Mouse (Mus musculus) kidney, adult 18-20 months (tissue): ENCODE results near the gene Vdr.

Experiments used
- DNase-seq: peaks from one replicate; pipeline ENCODE4 v3.0.0; 2021

The Vdr gene

DNA sequence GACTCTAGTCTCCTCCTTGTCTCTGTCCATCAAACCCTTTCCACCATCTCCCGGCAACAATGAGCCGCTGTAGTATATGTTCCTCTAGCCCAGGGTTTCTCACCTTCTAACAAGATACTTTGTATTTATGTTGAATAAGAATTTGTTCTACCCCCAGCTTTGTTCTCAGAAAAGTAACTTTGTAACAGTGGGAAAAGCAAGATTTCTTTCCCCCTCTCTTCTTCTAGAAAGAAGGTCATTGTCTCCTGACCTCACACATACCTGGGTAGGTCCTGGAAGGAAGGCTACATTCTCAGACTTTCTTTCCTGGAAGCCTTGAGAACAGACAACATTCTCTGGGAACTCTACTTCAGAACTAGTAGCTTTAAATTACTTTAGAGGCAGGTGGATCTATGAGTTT is at the start of gene Vdr:
TSS of gene Vdr (minus strand) at position 101 of the 400 bp plus-strand sequence.
- no peak for DNase-seq

DNA sequence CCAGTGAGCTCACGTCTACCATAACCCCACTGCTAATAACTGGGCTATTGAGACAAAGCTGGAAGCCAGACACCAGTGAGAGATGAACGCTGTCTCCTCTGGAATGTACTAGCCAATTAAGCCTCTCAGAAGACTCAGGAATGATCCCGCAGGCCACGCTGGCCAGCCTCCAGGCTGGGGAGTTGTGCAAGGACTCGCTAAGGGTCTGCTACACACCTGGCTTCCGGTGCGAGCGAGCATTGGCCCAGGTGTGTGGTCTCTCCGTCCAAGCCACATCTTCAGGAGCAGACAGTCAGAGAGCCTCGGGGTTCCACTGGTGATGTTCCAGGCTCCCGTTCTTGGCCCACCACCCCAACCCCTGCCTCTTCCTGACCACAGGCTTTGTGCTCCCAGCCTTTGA is 46.0 kb upstream of the Vdr start:
- no peak for DNase-seq

DNA sequence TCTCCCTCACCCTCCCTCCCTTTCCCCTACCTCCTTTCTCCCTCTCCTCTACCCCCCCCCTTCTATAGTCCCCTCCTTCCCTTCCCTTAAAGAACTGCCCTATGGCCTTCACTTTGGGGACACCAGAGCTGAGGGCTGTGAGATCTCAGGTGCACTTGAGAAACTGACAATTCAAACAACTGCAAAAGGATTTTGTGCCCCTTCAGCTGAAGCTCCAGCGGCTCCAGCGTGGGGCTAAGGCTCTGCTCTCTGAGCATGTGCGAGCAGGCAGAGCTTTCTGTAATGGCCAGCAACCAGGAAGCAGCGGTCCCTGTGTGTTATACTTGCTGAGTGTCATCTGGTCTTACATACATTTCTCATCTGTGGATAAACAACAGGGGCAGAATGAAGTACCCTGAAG is 45.3 kb upstream of the Vdr start:
- DNase-seq, result no peak

DNA sequence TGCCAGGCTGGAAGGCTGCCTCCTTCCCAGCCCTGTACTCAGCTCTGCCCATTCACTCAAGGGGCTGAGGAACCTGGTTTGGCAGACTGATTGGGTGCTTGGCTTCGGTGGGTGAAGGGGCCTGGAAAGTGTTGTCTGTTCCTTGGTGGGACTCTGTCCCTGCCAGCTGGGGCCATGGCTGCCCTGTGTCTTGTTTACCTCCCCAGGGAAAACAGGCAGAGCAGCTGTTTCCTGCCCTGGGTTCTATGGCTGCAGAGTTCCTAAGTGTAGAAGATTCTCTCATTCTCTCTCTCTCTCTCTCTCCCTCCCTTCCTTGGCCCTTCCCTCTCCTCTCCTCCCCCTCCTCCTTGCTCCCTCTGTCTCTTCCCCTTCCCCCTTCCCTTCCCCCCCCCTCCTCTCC is 44.9 kb upstream of the Vdr start:
- no peak for DNase-seq

DNA sequence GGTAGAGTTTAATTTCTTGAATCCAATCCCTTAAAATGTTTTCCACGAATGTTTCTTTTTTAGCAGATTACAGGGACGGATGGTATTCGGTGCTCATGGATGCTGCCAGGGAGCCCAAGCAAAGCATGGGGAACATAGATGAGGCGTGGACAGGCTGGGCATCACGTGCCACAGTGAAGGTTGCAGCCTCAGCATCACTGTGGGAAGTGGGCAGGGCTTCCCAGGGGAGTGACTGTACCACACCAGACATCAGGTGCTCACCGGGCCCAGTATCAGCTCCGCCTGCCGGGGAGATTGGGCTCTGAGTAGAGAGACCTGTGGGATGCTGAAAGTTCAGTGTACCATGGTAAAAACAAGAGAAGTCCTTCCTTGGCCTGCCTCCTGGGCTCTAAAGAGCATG is 44.2 kb upstream of the Vdr start:
- no peak for DNase-seq

DNA sequence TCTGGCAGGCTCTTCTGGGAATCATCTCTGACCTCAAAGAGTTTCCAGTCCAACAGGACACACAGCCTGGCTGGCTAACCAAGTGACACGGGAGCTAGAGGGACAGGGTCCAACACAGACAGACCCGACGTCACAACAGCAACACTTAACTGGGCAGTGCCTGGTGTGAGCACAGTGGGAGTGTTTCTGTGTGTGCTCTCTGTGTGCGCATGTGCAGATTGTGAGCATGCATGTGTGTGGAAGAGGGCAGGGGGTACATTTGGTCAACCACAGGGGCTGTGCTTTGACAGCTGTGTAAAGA is 42.4 kb upstream of the Vdr start:
- no peak for DNase-seq

DNA sequence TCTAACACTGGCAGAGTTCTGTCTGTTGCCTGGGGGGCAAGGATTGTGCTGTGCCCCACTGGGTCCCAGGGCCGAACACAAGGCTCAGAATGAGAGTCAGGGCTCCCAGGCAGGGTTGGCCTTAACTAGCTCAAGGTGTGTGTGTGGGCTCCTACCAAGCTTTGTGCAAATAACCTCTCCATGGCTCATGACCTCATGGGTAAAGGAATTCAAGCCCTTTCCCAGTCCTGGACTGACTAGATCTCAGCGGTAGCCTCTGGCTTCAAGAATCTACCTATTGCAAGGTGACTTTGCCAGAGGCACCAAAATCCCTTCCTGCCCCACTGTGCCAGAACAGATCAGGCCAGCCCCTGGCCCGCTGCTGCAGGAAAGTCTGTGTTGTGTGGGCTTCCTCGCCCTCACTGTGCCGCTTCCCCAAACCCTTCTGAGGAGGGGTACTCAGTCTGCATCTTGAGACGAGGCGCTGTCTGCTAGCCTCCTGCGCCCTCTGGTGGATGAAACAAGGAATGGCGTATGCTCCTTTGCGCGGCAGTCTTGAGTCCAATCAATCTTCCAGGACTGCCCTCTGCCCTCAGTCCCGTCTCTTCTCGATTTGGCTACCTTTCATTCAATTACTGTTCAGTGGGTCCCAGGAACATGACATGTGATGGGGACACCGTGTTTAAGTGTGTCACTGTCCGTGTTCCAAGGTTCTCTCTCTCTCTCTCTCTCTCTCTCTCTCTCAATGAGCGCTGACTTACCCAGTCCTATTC is 41.9 kb upstream of the Vdr start:
- DNase-seq, result peak; percentile 83

DNA sequence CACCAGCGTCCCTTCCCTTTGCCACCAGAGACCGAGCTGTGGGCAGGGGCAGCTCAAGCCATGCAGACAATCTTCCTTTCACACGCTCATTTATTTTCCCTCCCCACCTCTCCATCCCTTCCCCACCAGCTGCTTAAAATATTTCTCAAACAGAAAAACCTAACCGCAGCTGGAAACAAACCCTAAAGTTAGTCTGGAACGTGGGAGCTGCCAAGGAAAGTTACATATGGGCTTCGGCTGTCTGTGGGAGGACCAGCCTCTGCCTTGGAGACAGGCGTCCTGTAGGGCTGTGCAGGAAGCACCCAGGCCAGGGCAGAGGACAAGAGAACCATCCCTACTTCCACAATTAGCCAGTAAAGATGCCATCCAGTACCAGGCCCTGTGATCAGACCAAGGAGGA is 39.8 kb upstream of the Vdr start:
- DNase-seq, result no peak

DNA sequence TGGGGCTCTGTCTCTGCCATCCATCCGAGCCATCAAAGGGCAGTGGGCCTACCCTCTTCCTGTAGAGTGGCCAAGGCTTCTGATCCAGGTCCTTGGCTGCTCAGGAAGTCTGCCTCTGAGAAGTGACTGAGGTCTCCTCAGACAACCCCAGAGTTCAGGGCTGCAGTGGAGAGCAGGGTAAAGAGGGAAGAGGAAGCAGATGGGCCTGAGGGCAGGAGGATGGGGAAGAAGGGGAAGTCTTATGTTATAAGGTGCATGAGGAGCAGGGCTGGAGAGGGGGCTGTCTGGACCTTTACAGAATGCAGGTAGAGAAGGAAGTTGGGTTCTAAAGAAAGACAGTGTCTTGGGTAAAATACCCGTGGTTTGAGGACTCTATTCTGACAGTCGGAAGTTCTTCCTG is 39.3 kb upstream of the Vdr start:
- DNase-seq, result no peak

DNA sequence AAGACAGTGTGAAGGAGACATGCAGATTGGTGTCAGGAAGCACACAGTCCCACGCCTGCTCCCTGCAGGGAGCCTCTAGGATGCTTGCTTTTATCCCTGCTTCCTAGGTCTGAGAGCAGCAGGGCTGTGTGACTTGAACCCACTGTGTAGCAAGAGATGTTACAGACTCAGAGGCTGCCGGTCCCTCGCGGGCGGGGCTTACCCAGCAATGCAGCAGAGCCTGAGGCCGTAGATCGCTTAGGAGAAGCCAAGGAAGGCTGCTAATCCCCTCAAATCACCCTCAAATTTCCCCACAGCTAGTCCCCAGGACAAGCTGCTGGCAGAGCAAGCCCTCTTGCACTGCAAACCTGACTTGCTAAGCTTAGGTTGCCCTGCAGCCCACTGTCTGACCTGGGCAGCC is 38.3 kb upstream of the Vdr start:
- DNase-seq, result no peak

DNA sequence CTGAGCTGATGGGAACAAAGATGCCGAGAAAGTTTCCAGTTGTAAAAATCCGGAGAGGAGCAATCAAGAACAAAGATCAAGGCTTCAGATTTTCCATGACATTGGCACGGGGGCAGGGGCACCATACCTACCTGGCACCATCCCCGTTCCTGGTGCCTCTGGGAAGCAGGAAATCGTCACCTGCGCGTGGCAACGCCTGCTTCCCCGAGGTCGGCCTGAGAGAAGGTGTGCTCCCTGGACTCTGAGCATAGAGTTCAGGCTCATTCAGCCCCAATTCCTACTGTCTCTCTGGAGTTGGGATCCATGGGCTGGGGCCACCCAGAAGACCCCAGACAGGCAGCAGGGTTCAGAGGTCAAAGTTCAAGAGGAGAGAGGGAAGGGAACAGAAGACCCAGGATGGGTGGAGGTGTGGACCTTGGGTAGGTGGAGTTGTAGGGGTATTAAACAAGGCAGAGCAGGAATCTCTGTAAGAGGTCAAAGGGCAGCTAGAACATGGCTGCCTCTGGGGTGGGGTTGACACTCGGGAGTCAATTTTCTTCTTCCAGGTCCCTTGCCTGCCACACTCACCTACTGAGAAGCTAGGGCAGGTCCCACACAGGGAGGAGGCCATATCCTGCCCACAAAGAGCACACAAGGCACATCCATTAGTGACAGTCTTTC is 35.4 kb upstream of the Vdr start:
- peak; percentile 64 for DNase-seq

DNA sequence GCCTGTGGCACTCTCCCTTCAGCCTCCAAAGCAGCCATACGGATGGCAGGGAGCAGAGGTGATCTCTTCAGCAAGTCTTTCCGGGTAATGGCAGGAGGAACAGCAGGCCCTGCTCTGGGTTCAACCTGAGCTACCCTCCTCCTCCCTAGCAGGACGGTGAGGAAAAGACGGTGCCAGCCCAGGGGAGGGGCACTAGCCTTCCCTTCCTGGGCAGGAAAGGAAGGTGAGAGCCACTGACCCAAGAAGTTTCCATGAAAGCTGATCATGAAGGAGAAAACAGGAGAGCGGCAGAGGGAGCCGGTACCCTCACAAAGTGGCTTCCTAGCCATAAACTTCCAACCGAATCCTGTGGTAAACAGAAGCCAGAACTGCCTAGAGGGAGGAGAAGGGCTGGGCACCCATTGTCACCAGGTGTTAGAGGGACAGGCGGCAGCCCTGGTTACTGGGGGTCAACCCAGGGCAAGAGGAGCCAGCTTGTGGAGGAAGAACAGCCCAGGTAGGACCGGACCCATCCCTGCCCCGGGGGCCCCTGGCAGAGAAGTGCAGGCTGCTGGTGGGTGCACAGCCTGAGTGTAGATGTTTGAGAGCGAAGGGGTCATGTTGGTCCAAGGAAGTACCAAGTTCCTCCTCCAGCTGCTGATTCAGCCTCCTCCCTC is 34.6 kb upstream of the Vdr start:
- DNase-seq, result peak; percentile 63

DNA sequence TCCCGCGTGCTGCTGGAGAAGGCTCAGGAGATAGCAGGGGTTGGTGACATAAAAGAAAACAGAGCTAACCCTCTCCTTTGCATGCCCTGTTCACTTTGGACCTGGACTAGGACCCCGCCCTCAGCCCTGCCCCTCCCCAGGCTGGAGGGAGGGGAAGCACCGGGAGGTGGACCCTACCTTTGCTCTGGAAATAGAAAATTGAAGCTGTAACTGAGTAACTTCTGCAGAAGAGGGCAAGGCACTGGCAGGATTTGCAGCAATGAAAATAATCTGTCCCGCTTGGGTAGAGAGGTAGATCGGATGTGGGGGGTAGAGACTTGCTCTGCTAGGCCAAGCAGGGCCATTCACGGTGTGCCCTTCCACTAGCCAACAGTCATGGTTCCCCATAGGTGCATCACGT is 32.9 kb upstream of the Vdr start:
- DNase-seq, result peak; percentile 83

DNA sequence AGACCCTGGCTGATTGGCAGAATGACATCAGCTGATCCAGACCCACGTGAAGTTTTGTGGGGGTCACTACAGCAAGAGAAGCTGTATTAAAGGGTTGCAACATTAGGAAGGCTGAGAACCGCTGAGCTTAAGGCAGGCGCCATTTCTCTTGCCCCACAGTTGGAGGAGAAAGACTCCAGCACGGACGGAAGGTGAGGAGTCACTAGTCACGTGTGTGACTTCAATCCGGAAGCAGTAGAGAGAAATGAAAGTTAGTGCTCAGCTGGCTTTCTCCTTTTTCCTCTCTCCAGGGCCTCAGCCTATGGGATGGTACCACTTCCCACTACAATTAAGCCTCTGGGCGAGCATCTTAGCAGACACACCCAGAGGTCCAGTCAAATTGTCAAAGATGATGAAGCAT is 32.1 kb upstream of the Vdr start:
- DNase-seq, result no peak

DNA sequence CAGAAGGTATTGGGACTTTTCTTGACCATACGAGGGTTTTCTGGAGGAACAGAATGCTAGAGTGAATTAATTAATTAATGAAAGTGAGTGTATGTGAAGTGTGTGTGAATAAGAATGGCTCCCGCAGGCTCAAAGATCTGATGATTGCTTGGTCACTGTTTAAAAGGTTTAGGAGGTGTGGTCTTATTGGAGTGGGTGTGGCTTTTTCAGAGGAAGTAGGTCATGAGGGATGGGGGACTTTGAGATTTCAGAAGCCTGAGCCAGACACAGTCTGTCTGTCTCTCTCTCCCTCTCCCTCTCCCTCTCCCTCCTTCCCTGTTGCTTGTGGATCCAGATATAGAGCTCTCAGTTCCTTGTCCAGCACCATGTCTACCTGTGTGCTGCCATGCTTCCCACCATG is 30.9 kb upstream of the Vdr start:
- DNase-seq, result no peak

DNA sequence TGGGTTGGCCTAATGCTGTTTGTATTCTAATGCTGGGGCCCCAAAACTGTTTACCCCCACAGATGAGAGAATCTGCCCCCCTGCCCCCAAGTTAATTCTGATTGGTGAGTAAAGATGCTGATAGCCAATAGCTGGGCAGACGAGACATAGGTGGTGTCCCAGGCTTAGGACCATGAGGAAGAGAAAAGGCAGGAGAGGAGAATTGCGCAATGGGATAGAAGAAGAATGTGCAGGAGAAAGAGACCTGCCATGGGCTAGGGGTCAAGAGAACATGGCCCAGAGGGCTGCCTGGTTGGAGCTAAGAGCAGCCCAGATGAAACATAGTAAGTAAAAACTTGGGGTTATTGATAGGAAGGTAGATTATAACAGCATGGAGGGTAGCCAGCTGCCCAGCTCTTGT is 29.7 kb upstream of the Vdr start:
- no peak for DNase-seq

DNA sequence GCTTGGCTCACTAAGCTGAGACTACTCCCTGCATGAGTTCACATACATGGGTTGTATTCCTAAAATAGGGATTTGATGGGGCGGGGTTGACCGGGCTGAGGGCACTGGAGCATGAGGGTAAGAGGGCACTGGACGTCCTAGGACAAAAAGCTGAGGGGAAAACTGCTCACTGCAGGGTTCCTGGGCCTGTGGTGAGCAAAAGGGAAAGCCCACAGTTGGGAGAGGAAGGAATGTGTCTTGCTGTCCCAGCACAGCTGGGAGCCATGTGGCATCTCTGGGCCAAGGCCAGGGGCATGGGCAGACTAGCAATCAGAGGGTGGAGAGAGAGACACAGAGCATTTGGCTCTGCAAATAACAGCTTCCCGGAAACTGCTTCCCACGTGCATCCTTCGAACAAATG is 28.1 kb upstream of the Vdr start:
- DNase-seq, result peak; percentile 47

DNA sequence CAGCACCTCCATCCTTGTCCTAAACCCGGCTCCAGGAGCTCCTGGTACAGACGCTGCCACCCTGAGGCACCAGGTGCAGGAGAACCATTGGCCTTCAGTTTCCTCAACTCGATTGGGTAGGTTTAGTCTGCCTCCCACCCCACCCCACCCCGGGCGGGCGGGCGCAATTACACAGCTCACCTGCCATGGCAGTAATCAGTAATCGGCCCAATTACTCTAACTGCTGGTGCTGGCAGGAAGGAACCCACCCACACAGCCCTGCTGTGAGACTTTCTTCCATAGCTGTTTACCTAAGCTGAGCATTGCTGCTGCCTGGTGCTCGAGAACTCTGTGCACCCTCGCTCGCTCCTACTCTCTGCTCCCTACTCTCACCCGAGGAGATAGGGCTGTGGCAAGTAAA is 22.0 kb upstream of the Vdr start:
- no peak for DNase-seq

DNA sequence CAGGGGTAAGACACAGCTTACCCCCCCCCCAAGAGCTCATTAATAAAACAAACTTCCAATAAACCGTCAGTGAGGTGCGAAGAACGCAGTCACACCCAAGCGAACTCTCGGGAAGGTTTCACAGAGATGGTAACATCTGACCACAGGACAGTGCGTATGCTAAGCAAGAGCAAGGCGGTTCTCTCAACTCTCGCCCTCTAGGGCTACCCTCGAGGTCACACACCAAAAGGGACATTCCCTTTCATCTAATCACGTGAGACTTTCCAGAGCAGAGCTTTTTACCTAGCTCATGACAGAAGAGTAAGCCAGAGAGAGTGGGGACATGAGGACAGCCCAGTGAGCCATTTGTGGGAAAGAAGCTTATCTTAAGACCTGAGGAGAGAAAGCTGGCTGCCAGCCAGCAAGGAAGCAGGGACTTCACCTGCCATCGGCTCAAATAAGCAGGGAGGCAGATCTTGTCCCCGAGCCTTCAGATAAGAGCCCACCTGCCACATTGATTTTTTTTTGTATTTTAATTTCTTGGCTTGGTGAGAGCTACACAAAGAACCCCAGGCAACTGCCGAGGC is 18.9 kb upstream of the Vdr start:
- DNase-seq, result no peak

DNA sequence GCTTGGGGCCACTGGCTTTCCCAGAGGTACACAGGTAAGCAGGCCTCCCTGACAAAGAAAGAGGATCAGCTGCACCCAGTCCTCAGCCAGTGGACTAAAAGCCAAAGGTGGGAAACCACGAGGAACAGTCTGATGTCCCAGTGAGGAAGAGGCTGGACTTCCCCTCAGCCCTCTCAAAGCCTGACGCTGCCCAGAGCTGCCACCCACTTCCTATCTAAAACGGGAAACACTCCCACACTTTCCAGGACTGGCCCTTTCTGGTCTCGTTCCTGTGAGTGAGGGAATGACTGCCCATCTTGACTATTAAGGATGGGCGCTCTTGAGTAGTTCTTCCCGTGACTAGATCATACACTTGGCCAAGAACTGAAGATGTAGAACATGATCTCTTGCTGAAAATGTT is 17.4 kb upstream of the Vdr start:
- DNase-seq, result no peak

DNA sequence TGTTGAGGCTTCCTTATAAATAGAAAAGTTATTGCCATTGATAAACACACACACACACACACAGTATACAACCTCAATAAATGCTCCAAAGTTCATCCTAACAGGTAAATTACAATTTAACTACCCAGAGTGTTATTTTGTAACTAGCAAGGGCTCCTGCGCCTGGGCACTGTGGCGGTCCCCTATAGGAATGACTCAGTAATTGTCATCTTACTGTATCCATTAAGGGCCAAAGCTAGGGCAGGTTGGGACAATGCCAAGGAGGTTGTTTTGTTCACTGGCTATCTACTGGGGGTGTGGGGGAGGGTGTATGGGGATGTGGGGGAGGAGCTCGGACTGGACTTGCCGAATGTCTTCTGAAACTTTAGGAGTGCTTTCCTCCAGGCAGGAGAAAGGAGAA is 16.6 kb upstream of the Vdr start:
- peak; percentile 61 for DNase-seq

DNA sequence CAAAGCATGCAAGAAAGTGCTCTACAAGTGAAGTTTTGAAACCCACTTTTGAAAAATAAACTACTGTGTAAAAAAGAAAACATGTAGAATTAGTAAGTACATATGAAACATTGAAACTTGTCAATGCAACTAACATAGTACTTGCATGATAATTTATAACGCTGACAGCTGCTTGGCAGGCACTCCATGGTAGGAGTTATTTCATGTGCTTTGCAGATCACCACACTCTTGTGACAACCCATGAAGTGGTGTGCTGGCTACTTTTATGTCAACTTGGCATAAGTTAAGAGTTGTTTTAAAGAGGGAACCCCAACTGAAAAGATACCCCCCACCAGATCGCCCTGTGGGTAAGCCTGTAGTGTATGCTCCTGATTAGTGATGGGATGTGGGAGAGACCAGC is 12.0 kb upstream of the Vdr start:
- no peak for DNase-seq

DNA sequence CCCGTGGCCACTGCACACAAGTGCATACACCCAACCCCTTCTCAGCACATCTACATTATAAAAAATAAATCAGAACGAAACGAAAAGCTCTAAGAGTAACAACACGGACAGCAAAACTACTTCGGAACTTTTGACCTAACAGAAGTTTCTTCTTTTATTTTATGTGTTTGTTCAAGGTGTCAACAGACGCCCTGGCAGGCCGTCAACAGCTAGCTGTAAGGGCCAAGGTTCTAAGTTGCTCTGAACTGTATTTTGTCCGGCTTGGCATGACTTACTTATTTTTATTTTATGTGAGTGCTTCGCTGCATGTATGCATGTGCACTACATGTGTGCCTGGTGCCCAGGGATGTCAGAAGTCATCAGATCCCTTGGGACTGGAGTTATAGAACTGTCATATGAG is 11.4 kb upstream of the Vdr start:
- no peak for DNase-seq

DNA sequence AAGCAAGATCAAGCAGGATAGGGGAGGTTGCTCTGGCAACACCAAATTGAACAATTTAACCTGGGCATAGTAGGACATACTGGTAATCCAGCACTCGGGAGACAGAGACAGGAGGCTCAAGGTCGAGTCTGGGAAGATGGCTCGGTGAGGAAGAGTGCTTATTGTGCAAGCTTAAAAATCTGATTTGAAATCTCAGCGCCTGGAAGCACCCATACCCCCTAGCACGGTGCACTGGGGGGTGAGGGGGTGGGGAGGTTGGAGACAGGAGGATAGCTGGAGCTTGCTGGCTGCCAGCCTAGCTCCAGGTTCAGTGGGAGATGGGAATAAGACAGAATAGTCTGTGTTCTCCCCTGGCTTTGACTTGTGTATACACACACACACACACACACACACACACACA is 9.9 kb upstream of the Vdr start:
- DNase-seq, result no peak
